Mouse (Mus musculus) embryonic facial prominence, embryonic 14.5 days (tissue): ENCODE results near the gene Polr3a. TPM values are rescaled to one million over a fixed set of nuclear protein-coding genes. Genes with fewer than 3 reads are reported as not detected.
"Not testable (repeated sequence)": the region's sequence is repeated elsewhere in the genome, so short reads cannot be mapped to it uniquely, and the experiment has no call there.

Experiments used
- ATAC-seq: fragments of 200-750 bp; cut with Nextera tagmentation; 2 replicates; pipeline ENCODE4 v1.8.0; 2017; ENCODE audit warnings: low read depth, moderate number of reproducible peaks, moderate TSS enrichment
- DNase-seq: peaks from one replicate; pipeline ENCODE4 v3.0.0-alpha.2; 2015; ENCODE audit warnings: low spot score
- H3K27ac ChIP-seq: fragments of 300-500 bp; sonication (generic); replicated peaks from 2 replicates; pipeline ENCODE4 v1.5.1; 2014; ENCODE audit warnings: low read depth, mild to moderate bottlenecking, low read length, moderate library complexity
- H3K27me3 ChIP-seq: fragments of 300-500 bp; sonication (generic); replicated peaks from 2 replicates; pipeline ENCODE4 v1.6.1; 2014; ENCODE audit warnings: low read length; ENCODE audit not compliant: control insufficient read depth, insufficient read depth
- H3K36me3 ChIP-seq: fragments of 300-500 bp; sonication (generic); 2 replicates; pipeline ENCODE4 v1.6.1; 2014; ENCODE audit warnings: low read length, mixed read lengths; ENCODE audit not compliant: control insufficient read depth, insufficient read depth
- H3K4me1 ChIP-seq: fragments of 300-500 bp; sonication (generic); 2 replicates; pipeline ENCODE4 v1.6.1; 2014; ENCODE audit warnings: antibody characterized with exemption, low read length; ENCODE audit not compliant: control insufficient read depth, insufficient read depth
- H3K4me2 ChIP-seq: fragments of 300-500 bp; sonication (generic); 2 replicates; pipeline ENCODE4 v1.6.1; 2014; ENCODE audit warnings: low read depth, mild to moderate bottlenecking, low read length, moderate library complexity, mixed read lengths
- H3K4me3 ChIP-seq: fragments of 300-500 bp; sonication (generic); 2 replicates; pipeline ENCODE4 v1.5.1; 2014; ENCODE audit warnings: low read depth, mild to moderate bottlenecking, low read length
- H3K9ac ChIP-seq: fragments of 300-500 bp; sonication (generic); 2 replicates; pipeline ENCODE4 v1.6.1; 2014; ENCODE audit warnings: low read depth, mild to moderate bottlenecking, low read length, moderate library complexity, mixed read lengths
- H3K9me3 ChIP-seq: fragments of 300-500 bp; sonication (generic); 2 replicates; pipeline ENCODE4 v1.6.1; 2016; ENCODE audit warnings: low read length; ENCODE audit not compliant: control insufficient read depth
- WGBS: fragments of 180-500 bp; shearing (Covaris S2); extraction: QIAGEN DNeasy Blood & Tissue Kit; methylation state at CpG from one replicate; pipeline ENCODE4 v1.1.7; 2014; 5-methylcytosine and 5-hydroxymethylcytosine counted together
- polyA plus RNA-seq: library from polyadenylated mRNA; unstranded; fragments of >200 nt; fragmentation: Nextera tagmentation; extraction: Ambion mirVana; gene quantifications from 2 replicates; pipeline ENCODE4 v1.2.1, GENCODE M21; 2014

Polr3a gene
- polyA plus RNA-seq, 1 experiment from 2014 or later = 14.9 TPM

GRCm38 (mm10) chr14:24499478-24499877, 12.6 kb upstream of the Polr3a start:
- 31% methylated on average over 9 of the region's 9 CpGs for WGBS
- H3K9ac ChIP-seq = no peak overlapping the region
- peaks cover 48% of the 10 kb centered on the region for H3K36me3 ChIP-seq
- no peak overlapping the region for H3K4me3 ChIP-seq
- H3K4me2 ChIP-seq = no peak overlapping the region
- peak overlapping the region; percentile 34; the same call in 1 of the 2 replicates for H3K27ac ChIP-seq
- ATAC-seq = no peak
- H3K9me3 ChIP-seq = no peaks in the 10 kb centered on the region
- no peaks in the 10 kb centered on the region for H3K27me3 ChIP-seq
- H3K4me1 ChIP-seq = 0 out of 2 replicates have a peak, but pooled peaks cover 3% of the 10 kb centered on the region
- DNase-seq = no peak

GRCm38 (mm10) chr14:24498561-24499255, 11.8 kb upstream of the Polr3a start:
- DNase-seq (no peak), ATAC-seq (no peak)
- no peak overlapping the region for H3K4me3 ChIP-seq
- no peak overlapping the region for H3K4me2 ChIP-seq
- no peak overlapping the region for H3K27ac ChIP-seq
- H3K27me3 ChIP-seq = no peaks in the 10 kb centered on the region
- H3K9me3 ChIP-seq = no peaks in the 10 kb centered on the region
- 0 out of 2 replicates have a peak, but pooled peaks cover 9% of the 10 kb centered on the region for H3K4me1 ChIP-seq
- 50% methylated on average over 5 of the region's 5 CpGs for WGBS
- H3K36me3 ChIP-seq = peaks cover 55% of the 10 kb centered on the region
- no peak overlapping the region for H3K9ac ChIP-seq

DNA sequence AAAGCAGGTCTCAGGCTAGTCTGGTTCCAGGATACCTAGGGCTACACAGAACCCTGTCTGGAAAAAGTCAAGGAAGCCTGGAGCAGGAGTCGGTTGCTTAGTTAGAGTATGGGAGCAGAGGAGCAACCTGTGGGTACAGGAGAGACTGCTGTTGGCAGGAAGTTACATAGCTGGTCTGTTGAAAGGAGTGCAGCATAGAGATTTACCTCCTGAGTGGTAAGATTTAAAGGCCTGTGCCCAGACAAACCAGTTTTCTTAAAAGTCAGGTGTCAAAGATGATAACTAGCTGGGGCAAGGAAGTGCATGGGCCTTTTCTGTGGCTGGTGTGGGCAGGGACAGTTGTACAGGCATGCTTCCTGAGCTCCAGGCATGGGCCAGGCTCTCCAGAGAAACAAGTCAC, 10.6 kb upstream of the Polr3a start:
- DNase-seq (no peak), ATAC-seq (no peak)
- H3K9me3 ChIP-seq = no peaks in the 10 kb centered on the region
- 70% methylated on average over 1 of the region's 1 CpGs for WGBS
- no peaks in the 10 kb centered on the region for H3K27me3 ChIP-seq
- H3K4me2 ChIP-seq = no peak overlapping the region
- H3K9ac ChIP-seq = no peak overlapping the region
- peaks cover 19% of the 10 kb centered on the region for H3K4me1 ChIP-seq
- peaks cover 68% of the 10 kb centered on the region for H3K36me3 ChIP-seq
- H3K4me3 ChIP-seq = no peak overlapping the region
- no peak overlapping the region for H3K27ac ChIP-seq

- DNase-seq = no peak
- no peak for ATAC-seq
- Histone ChIP-seq H3K36me3 (peaks cover 75% of the 10 kb centered on the region), H3K27me3 (no peaks in the 10 kb centered on the region), H3K27ac (no peak overlapping the region), H3K4me1 (peaks cover 26% of the 10 kb centered on the region), H3K9me3 (no peaks in the 10 kb centered on the region), H3K4me2 (no peak overlapping the region), H3K9ac (no peak overlapping the region), H3K4me3 (no peak overlapping the region)
- 97% methylated on average over 1 of the region's 1 CpGs for WGBS
Observed at GRCm38 (mm10) chr14:24496507-24496906, 9.6 kb upstream of the Polr3a start.

DNA sequence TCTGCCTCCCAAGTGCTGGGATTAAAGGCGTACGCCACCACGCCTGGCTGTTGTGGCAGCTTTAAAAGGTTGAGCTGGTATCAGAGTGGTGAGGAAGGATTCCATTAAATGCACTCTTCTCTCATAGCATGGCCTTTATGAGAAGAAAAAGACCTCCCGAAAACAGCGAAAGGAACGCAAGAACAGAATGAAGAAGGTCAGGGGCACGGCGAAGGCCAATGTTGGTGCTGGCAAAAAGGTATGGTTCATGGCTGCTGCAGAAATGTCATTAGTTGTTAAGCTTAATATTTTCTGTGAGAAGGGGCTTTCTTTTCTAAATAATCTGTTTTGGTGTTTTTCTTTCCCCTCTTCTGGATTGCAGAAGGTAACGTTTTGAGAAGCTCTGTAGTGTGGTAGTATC, 6.4 kb upstream of the Polr3a start:
- no peaks in the 10 kb centered on the region for H3K27me3 ChIP-seq
- peak overlapping the region; percentile 3; the same call in 1 of the 2 replicates for H3K4me3 ChIP-seq
- ATAC-seq = no peak
- peaks cover 25% of the 10 kb centered on the region for H3K4me1 ChIP-seq
- no peaks in the 10 kb centered on the region for H3K9me3 ChIP-seq
- H3K36me3 ChIP-seq = peaks cover 65% of the 10 kb centered on the region
- peak overlapping the region; percentile 30; the same call in 1 of the 2 replicates for H3K9ac ChIP-seq
- H3K27ac ChIP-seq = no peak overlapping the region
- WGBS = 76% methylated on average over 9 of the region's 9 CpGs
- DNase-seq = no peak
- H3K4me2 ChIP-seq = peak overlapping the region; percentile 74; the same call in 1 of the 2 replicates

- peak; percentile 53 for DNase-seq
- Histone ChIP-seq H3K27ac (peak overlapping the region; percentile 88), H3K9ac (peak overlapping the region; percentile 97), H3K4me3 (peak overlapping the region; percentile 96), H3K4me2 (peak overlapping the region; percentile 74), H3K9me3 (no peaks in the 10 kb centered on the region), H3K36me3 (peaks cover 46% of the 10 kb centered on the region), H3K4me1 (peaks cover 25% of the 10 kb centered on the region), H3K27me3 (no peaks in the 10 kb centered on the region)
- no peak for ATAC-seq
- 5% methylated on average over 11 of the region's 11 CpGs for WGBS
Observed at GRCm38 (mm10) chr14:24491266-24491981, 4.6 kb upstream of the Polr3a start.

DNA sequence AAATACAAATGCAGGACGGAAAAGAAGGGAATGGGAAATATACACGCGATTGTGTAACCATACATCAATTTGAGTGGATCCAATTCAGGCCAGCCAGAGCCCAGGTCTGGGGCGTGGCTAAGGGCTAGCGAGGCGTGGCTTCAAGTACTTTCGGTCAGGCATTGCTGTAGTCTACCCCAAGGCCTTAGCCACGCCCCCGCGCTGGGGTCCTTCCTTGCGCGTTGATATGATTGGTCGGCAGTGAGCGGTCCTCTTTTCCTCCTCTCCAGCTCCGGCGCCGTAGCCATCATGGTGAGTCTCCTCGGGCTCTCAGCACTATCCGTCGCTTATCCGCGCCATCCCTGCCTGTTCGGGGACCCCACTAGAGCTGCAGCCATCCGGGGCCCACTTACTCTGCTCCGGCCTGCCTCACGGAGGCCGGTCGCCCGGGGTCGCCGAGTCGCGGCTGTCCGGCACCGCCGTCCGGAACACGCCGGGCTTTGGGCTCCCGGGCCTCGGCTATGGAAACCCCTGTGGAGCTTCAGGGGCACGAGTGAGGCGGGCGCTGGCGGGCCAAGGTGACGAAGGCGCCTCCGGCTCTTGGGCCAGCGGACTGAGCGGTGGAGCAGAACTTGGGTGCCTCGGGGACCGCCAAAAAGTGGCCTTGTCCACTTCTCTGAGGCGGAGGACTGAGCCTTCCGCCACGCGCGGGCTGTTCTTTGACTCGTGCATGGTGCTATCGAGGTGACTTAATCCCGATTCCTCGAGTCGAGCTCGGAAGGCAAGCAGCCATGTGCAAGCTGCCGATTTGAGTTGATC, 3.8 kb upstream of the Polr3a start:
- H3K36me3 ChIP-seq = peaks cover 39% of the 10 kb centered on the region
- H3K4me1 ChIP-seq = peaks cover 30% of the 10 kb centered on the region
- peak; percentile 95 for ATAC-seq
- peak overlapping the region; percentile 97 for H3K9ac ChIP-seq
- H3K4me2 ChIP-seq = peak overlapping the region; percentile 74
- peak; percentile 97 for DNase-seq
- H3K9me3 ChIP-seq = no peaks in the 10 kb centered on the region
- WGBS = under 1% methylated on average over 48 of the region's 64 CpGs
- no peaks in the 10 kb centered on the region for H3K27me3 ChIP-seq
- peak overlapping the region; percentile 96 for H3K4me3 ChIP-seq
- peak overlapping the region; percentile 88 for H3K27ac ChIP-seq

DNA sequence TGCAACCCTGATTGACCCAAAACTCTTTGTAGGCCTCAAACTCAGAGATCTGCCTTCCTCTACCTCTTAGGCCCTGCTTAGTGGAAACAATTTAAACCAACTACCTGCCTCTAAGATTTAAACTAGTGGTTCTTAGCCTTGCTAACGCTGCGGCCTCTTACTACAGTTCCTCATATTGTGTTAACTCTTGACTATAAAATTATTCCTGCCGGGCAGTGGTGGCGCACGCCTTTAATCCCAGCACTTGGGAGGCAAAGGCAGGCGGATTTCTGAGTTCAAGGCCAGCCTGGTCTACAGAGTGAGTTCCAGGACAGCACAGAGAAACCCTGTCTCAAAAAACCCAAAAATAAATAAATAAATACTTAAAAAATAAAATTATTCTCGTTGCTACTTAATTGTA, 2.9 kb upstream of the Polr3a start:
- WGBS = 91% methylated on average over 7 of the region's 7 CpGs
- not testable (repeated sequence) for ATAC-seq, H3K27ac ChIP-seq, H3K9me3 ChIP-seq, H3K9ac ChIP-seq, H3K4me2 ChIP-seq, H3K27me3 ChIP-seq, DNase-seq, H3K4me3 ChIP-seq
- peaks cover 30% of the 10 kb centered on the region for H3K4me1 ChIP-seq
- peaks cover 30% of the 10 kb centered on the region for H3K36me3 ChIP-seq
